Mouse (Mus musculus) T-helper 2 cell (primary cell): Measurements from ENCODE around the gene Prss48.

Experiments
- in situ Hi-C: fragments of 300-600 bp; cut with MboI, MseI; formaldehyde crosslinking; loops from one replicate; pipeline ENCODE4 v1.15.1; 2025; ENCODE audit warnings: high pct_unique_total_duplicates

The Prss48 gene

GRCm38 (mm10) chr3:85950914-85951313 is 51.4 kb downstream of the Prss48 start:
- in situ Hi-C loops: no loop called here
